Mouse (Mus musculus) stomach, postnatal 0 days (tissue): ENCODE measurements at regions not wholly inside any gene's neighbourhood (a gene's known extent, or its start where the extent isn't known, plus 50 kb on each side); places are given as distances from the start of the nearest gene placed in this dataset.

Experiments used
- ATAC-seq: fragments of 200-750 bp; cut with Nextera tagmentation; 2 replicates; pipeline ENCODE4 v1.8.0; 2017; ENCODE audit not compliant: low FRiP score, low TSS enrichment
- DNase-seq: peaks from one replicate; pipeline ENCODE4 v3.0.0-alpha.2; 2016; ENCODE audit warnings: low spot score
- H3K27ac ChIP-seq: fragments of 300-500 bp; sonication (generic); replicated peaks from 2 replicates; pipeline ENCODE4 v1.5.1; 2014; ENCODE audit warnings: mild to moderate bottlenecking, control low read depth
- H3K27me3 ChIP-seq: fragments of 300-500 bp; sonication (generic); 2 replicates; pipeline ENCODE4 v1.6.1; 2014; ENCODE audit warnings: low read length; ENCODE audit not compliant: control insufficient read depth, insufficient read depth
- H3K36me3 ChIP-seq: fragments of 300-500 bp; sonication (generic); 2 replicates; pipeline ENCODE4 v1.6.1; 2014; ENCODE audit warnings: low read length, mixed read lengths; ENCODE audit not compliant: control insufficient read depth, insufficient read depth
- H3K4me1 ChIP-seq: fragments of 300-500 bp; sonication (generic); replicated peaks from 2 replicates; pipeline ENCODE4 v1.6.1; 2014; ENCODE audit warnings: antibody characterized with exemption; ENCODE audit not compliant: control insufficient read depth, insufficient read depth
- H3K4me2 ChIP-seq: fragments of 300-500 bp; sonication (generic); replicated peaks from 2 replicates; pipeline ENCODE4 v1.6.1; 2014; ENCODE audit warnings: low read depth, mild to moderate bottlenecking, control low read depth, moderate library complexity
- H3K4me3 ChIP-seq: fragments of 300-500 bp; sonication (generic); 2 replicates; pipeline ENCODE4 v1.5.1; 2014; ENCODE audit warnings: low read depth, low read length, control low read depth
- H3K9ac ChIP-seq: fragments of 300-500 bp; sonication (generic); 2 replicates; pipeline ENCODE4 v1.6.1; 2014; ENCODE audit warnings: mild to moderate bottlenecking, low read length, control low read depth, mixed read lengths
- H3K9me3 ChIP-seq: fragments of 300-500 bp; sonication (generic); 2 replicates; pipeline ENCODE4 v1.6.1; 2016; ENCODE audit warnings: low read length; ENCODE audit not compliant: control insufficient read depth
- CTCF ChIP-seq: IDR thresholded peaks from 2 replicates; pipeline ENCODE4 v1.5.1; 2016; ENCODE audit warnings: antibody characterized with exemption, low read depth, mild to moderate bottlenecking, moderate library complexity
- EP300 ChIP-seq: optimal IDR thresholded peaks from 2 replicates; pipeline ENCODE3; 2016; ENCODE audit warnings: antibody characterized with exemption
- WGBS: fragments of 180-500 bp; shearing (Covaris S2); extraction: QIAGEN DNeasy Blood & Tissue Kit; methylation state at CpG from one replicate; pipeline ENCODE4 v1.1.7; 2014; 5-methylcytosine and 5-hydroxymethylcytosine counted together

- no peak overlapping the region for H3K4me3 ChIP-seq
- DNase-seq: no peak
- no peaks in the 10 kb centered on the region for H3K36me3 ChIP-seq
- H3K4me2 ChIP-seq: no peak overlapping the region
- no peaks in the 10 kb centered on the region for H3K9me3 ChIP-seq
- no peak overlapping the region for H3K9ac ChIP-seq
- WGBS: 73% methylated on average over 6 of the region's 6 CpGs
- H3K27me3 ChIP-seq: no peaks in the 10 kb centered on the region
- no peak for ATAC-seq
- no peak for TF ChIP-seq EP300
- TF ChIP-seq CTCF: no peak
- H3K27ac ChIP-seq: no peak overlapping the region
- no peaks in the 10 kb centered on the region for H3K4me1 ChIP-seq
These were observed 230.7 kb downstream of the Bcor start for GRCm38 (mm10) chrX:11929448-11929847.

GRCm38 (mm10) chrX:11931432-11931831, 228.7 kb downstream of the Bcor start:
- ATAC-seq (no peak), DNase-seq (no peak)
- H3K4me3 ChIP-seq: no peak overlapping the region
- no peaks in the 10 kb centered on the region for H3K9me3 ChIP-seq
- H3K9ac ChIP-seq: no peak overlapping the region
- H3K27me3 ChIP-seq: no peaks in the 10 kb centered on the region
- no peaks in the 10 kb centered on the region for H3K36me3 ChIP-seq
- no peak overlapping the region for H3K4me2 ChIP-seq
- H3K4me1 ChIP-seq: no peaks in the 10 kb centered on the region
- TF ChIP-seq CTCF (no peak), EP300 (no peak)
- WGBS: 23% methylated on average over 9 of the region's 9 CpGs
- no peak overlapping the region for H3K27ac ChIP-seq

GRCm38 (mm10) chrX:11935337-11935736, 224.8 kb downstream of the Bcor start:
- DNase-seq (no peak), ATAC-seq (no peak)
- no peak overlapping the region for H3K9ac ChIP-seq
- no peak overlapping the region for H3K27ac ChIP-seq
- H3K4me1 ChIP-seq: no peaks in the 10 kb centered on the region
- no peak for TF ChIP-seq EP300
- no peaks in the 10 kb centered on the region for H3K9me3 ChIP-seq
- H3K4me3 ChIP-seq: no peak overlapping the region
- H3K36me3 ChIP-seq: no peaks in the 10 kb centered on the region
- H3K4me2 ChIP-seq: no peak overlapping the region
- WGBS: 41% methylated on average over 5 of the region's 5 CpGs
- no peaks in the 10 kb centered on the region for H3K27me3 ChIP-seq

- DNase-seq (no peak), ATAC-seq (no peak)
- WGBS: 85% methylated on average over 2 of the region's 2 CpGs
- Histone ChIP-seq H3K27me3 (no peaks in the 10 kb centered on the region), H3K9me3 (no peaks in the 10 kb centered on the region), H3K9ac (no peak overlapping the region), H3K4me1 (no peaks in the 10 kb centered on the region), H3K36me3 (no peaks in the 10 kb centered on the region), H3K4me3 (no peak overlapping the region), H3K27ac (no peak overlapping the region), H3K4me2 (no peak overlapping the region)
- TF ChIP-seq EP300: no peak
- TF ChIP-seq CTCF: no peak
These were observed 219.9 kb downstream of the Bcor start for GRCm38 (mm10) chrX:11940246-11940645.

- DNase-seq (peak; percentile 24), ATAC-seq (peak; percentile 72)
- no peaks in the 10 kb centered on the region for H3K27me3 ChIP-seq
- no peak overlapping the region for H3K4me3 ChIP-seq
- TF ChIP-seq CTCF (no peak), EP300 (no peak)
- no peaks in the 10 kb centered on the region for H3K36me3 ChIP-seq
- H3K4me2 ChIP-seq: no peak overlapping the region
- no peak overlapping the region for H3K27ac ChIP-seq
- WGBS: 27% methylated on average over 10 of the region's 10 CpGs
- no peak overlapping the region for H3K9ac ChIP-seq
- no peaks in the 10 kb centered on the region for H3K4me1 ChIP-seq
- H3K9me3 ChIP-seq: no peaks in the 10 kb centered on the region
These were observed 216.8 kb downstream of the Bcor start for GRCm38 (mm10) chrX:11943367-11943766.

GRCm38 (mm10) chrX:11944574-11944973, 215.6 kb downstream of the Bcor start:
- no peak overlapping the region for H3K9ac ChIP-seq
- H3K27me3 ChIP-seq: no peaks in the 10 kb centered on the region
- H3K9me3 ChIP-seq: no peaks in the 10 kb centered on the region
- no peak overlapping the region for H3K4me2 ChIP-seq
- ATAC-seq (no peak), DNase-seq (no peak)
- WGBS: 30% methylated on average over 6 of the region's 6 CpGs
- H3K4me3 ChIP-seq: no peak overlapping the region
- H3K27ac ChIP-seq: no peak overlapping the region
- TF ChIP-seq CTCF (no peak), EP300 (no peak)
- H3K4me1 ChIP-seq: no peaks in the 10 kb centered on the region
- no peaks in the 10 kb centered on the region for H3K36me3 ChIP-seq
